ENCODE assay signal across 22 mouse cellular contexts in the genomic region with DNA sequence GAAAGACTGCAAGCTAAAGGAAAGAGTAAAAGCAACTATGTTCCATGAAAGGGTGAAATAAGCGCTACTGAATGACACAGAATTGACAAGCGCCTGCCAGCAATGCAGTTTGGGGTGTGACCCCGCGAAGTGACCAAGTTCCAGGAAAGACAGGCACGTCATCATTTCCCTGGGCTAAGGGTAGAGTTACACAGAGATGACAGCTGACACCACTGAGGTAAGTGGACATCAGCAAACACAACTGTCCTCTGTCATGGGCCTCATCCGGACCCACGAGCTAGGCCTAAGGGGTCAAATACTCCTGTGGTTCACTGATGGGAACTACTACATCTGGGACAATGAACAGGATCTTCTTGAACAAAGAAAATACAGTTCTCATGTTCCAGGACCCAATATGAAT.
DNase-seq lines count a peak whose midpoint lies in the region; ATAC-seq and TF ChIP-seq lines count a peak whose summit lies in the region.
"Had no signal": no experiment of that assay in that cellular context is flagged by ENCODE, and none has a peak within 500 bp of the region (broad histone marks: within the 10 kb centered on the region; RNA-seq: fewer than 3 reads in every experiment).

No protein-coding gene starts in this region.

- H3K4me2 ChIP-seq in liver, embryonic 15.5 days: no peak overlapping the region
- H3K4me2 ChIP-seq in kidney, embryonic 14.5 days (replicated peaks; ENCODE audit: low read depth, low read length): no peak overlapping the region
- H3K4me2 ChIP-seq: limb, embryonic 12.5 days; midbrain, embryonic 15.5 days; neural tube, embryonic 13.5 days had no signal

- DNase-seq in gastrocnemius, adult 2 months: peak; percentile 39
- no peak for DNase-seq in gastrocnemius, adult 18-20 months (ENCODE audit: low spot score)
- DNase-seq in left cerebral cortex, adult 2 months (ENCODE audit: extremely low spot score in 1 of 2, low spot score in 2 of 2): no peak
- DNase-seq in left cerebral cortex, postnatal 10 days (ENCODE audit: extremely low spot score in 1 of 2, low spot score in 2 of 2): no peak
- no peak for DNase-seq in G1E (ENCODE audit: low spot score)
- DNase-seq in testis, postnatal 14 days (ENCODE audit: low spot score): no peak
- DNase-seq: adrenal gland, postnatal 25 days; cerebellum, adult 9-10 months; gastrocnemius, postnatal 14 days; kidney, adult 11 months; lung, adult 2 months; lung, postnatal 36 days; right cerebral cortex, postnatal 4 days had no signal

- TF ChIP-seq CTCF in gastrocnemius, adult 2 months (IDR thresholded peaks at IDR 0.05): no peak
- TF ChIP-seq CTCF in left cerebral cortex, adult 2 months (IDR thresholded peaks at IDR 0.05): no peak
- TF ChIP-seq CTCF in G1E (IDR thresholded peaks at IDR 0.05; ENCODE audit: low read depth, low read length): no peak

- peaks cover 86% of the 10 kb centered on the region for H3K4me1 ChIP-seq in G1E (ENCODE audit: insufficient read depth, low read depth, low read length)
- H3K4me1 ChIP-seq in liver, embryonic 15.5 days (replicated peaks): peaks cover 64% of the 10 kb centered on the region
- H3K4me1 ChIP-seq in kidney, embryonic 14.5 days (ENCODE audit: control insufficient read depth, insufficient read depth, low read length): peaks cover 9% of the 10 kb centered on the region

- H3K27ac ChIP-seq in gastrocnemius, adult 2 months: peak overlapping the region; percentile 69
- H3K27ac ChIP-seq in left cerebral cortex, adult 2 months: peak overlapping the region; percentile 52; the same call in 1 of the 2 replicates
- peak overlapping the region; percentile 34; the same call in 1 of the 2 replicates for H3K27ac ChIP-seq in liver, embryonic 15.5 days (replicated peaks)
- H3K27ac ChIP-seq in kidney, embryonic 14.5 days (ENCODE audit: low read depth, low read length): no peak overlapping the region
- H3K27ac ChIP-seq: heart, adult 2 months; kidney, postnatal 0 days; limb, embryonic 12.5 days; midbrain, embryonic 15.5 days; neural tube, embryonic 13.5 days; stomach, postnatal 0 days had no signal

- H3K9ac ChIP-seq in liver, embryonic 15.5 days: no peak overlapping the region
- no peak overlapping the region for H3K9ac ChIP-seq in kidney, embryonic 14.5 days (ENCODE audit: low read depth, low read length)
- H3K9ac ChIP-seq: limb, embryonic 12.5 days; midbrain, embryonic 15.5 days; neural tube, embryonic 13.5 days had no signal

- H3K36me3 ChIP-seq in G1E (replicated peaks): peaks cover 18% of the 10 kb centered on the region
- H3K36me3 ChIP-seq in liver, embryonic 15.5 days (replicated peaks): no peaks in the 10 kb centered on the region
- no peaks in the 10 kb centered on the region for H3K36me3 ChIP-seq in kidney, embryonic 14.5 days (ENCODE audit: control insufficient read depth, insufficient read depth, low read length)
- H3K36me3 ChIP-seq: limb, embryonic 12.5 days; midbrain, embryonic 15.5 days; neural tube, embryonic 13.5 days had no signal

- no peaks in the 10 kb centered on the region for H3K9me3 ChIP-seq in G1E (replicated peaks)
- no peaks in the 10 kb centered on the region for H3K9me3 ChIP-seq in liver, embryonic 15.5 days (replicated peaks)
- no peaks in the 10 kb centered on the region for H3K9me3 ChIP-seq in kidney, embryonic 14.5 days (ENCODE audit: control insufficient read depth, low read length)
- H3K9me3 ChIP-seq: limb, embryonic 12.5 days; midbrain, embryonic 15.5 days; neural tube, embryonic 13.5 days had no signal

- H3K27me3 ChIP-seq in G1E (ENCODE audit: insufficient read depth, low read length): no peaks in the 10 kb centered on the region
- no peaks in the 10 kb centered on the region for H3K27me3 ChIP-seq in liver, embryonic 15.5 days
- no peaks in the 10 kb centered on the region for H3K27me3 ChIP-seq in kidney, embryonic 14.5 days (ENCODE audit: control insufficient read depth, insufficient read depth, low read length)
- H3K27me3 ChIP-seq: limb, embryonic 12.5 days; midbrain, embryonic 15.5 days; neural tube, embryonic 13.5 days had no signal

- no peak for ATAC-seq in G1E (ENCODE audit: extremely low read depth, insufficient number of reproducible peaks, low FRiP score, poor library complexity, severe bottlenecking)
- no peak for ATAC-seq in liver, embryonic 15.5 days (ENCODE audit: insufficient read depth)
- ATAC-seq in kidney, embryonic 14.5 days (ENCODE audit: low FRiP score, low TSS enrichment): no peak
- ATAC-seq: forebrain, embryonic 14.5 days; midbrain, embryonic 15.5 days had no signal

- H3K4me3 ChIP-seq in gastrocnemius, adult 2 months: no peak overlapping the region
- H3K4me3 ChIP-seq in left cerebral cortex, adult 2 months: no peak overlapping the region
- H3K4me3 ChIP-seq in G1E (ENCODE audit: low read depth, low read length): peak overlapping the region; percentile 54; the same call in 1 of the 2 replicates
- no peak overlapping the region for H3K4me3 ChIP-seq in liver, embryonic 15.5 days (replicated peaks)
- H3K4me3 ChIP-seq in kidney, embryonic 14.5 days (ENCODE audit: low read length): no peak overlapping the region
- H3K4me3 ChIP-seq: heart, adult 2 months; limb, embryonic 12.5 days; midbrain, embryonic 15.5 days; neural tube, embryonic 13.5 days had no signal

- intact Hi-C loops in gastrocnemius, adult 2 months (cut with DNase I): no loop called here
- intact Hi-C loops in left cerebral cortex, adult 2 months (cut with DNase I): no loop called here
- intact Hi-C loops in left cerebral cortex, postnatal 10 days (cut with DNase I): no loop called here

- WGBS in liver, embryonic 15.5 days (ENCODE audit: insufficient replicate concordance): 67% methylated on average over 7 of the region's 7 CpGs
- 78% methylated on average over 7 of the region's 7 CpGs for WGBS in kidney, embryonic 14.5 days
